Mouse (Mus musculus): ENCODE measurements around the gene Crat. TPM values are rescaled to one million over a fixed set of nuclear protein-coding genes. Genes with fewer than 3 reads are reported as not detected.

Gene Crat
- polyA plus RNA-seq, 2 experiments, result 15.0 to 27.4 TPM

DNA sequence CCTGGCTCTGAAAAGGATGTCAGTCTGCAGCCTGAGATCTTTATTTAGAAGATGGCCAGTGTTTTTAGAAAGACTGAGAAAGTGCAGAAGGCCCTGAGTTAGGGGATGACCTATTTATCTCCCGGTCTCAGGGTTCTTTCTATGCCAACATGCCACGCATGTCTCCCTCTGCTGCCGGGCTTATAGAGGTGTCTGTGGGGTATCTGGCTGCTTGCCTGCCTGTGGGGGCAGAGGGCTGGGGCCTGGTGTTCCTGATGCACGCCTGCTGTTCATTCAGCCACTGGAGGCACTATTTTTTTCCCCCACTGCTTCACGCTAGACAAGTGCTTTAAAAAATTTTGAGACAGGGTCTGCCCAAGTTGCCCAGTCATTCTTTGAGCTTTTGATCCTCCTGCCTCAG, 49.4 kb downstream of the Crat start:
- ATAC-seq (ENCODE audit: insufficient read depth) (no peak), DNase-seq (ENCODE audit: low read depth in 3 of 3, low spot score in 3 of 3) (no peak)
- H3K4me3 ChIP-seq (ENCODE audit: insufficient read depth in 1 of 2, low read depth in 2 of 2, low read length in 2 of 2), result no peak overlapping the region
- WGBS (ENCODE audit: insufficient replicate concordance), result 67% methylated on average over 5 of the region's 5 CpGs
- peaks cover 10 to 11% of the 10 kb centered on the region in 2 experiments for H3K4me1 ChIP-seq (replicated peaks; ENCODE audit: control insufficient read depth in 2 of 2, insufficient read depth in 2 of 2, low read length in 1 of 2)
- no peaks in the 10 kb centered on the region; the same call in 1 of the 2 replicates for H3K9me3 ChIP-seq (ENCODE audit: control insufficient read depth, low read length)
- H3K4me2 ChIP-seq (ENCODE audit: low read depth), result no peak overlapping the region
- peaks cover 8% of the 10 kb centered on the region for H3K36me3 ChIP-seq (replicated peaks; ENCODE audit: control insufficient read depth, insufficient read depth, low read depth)
- no peak for TF ChIP-seq EP300 (IDR thresholded peaks at IDR 0.05; ENCODE audit: low read depth)
- TF ChIP-seq CTCF (IDR thresholded peaks at IDR 0.05; ENCODE audit: low read depth), result no peak
- no peaks in the 10 kb centered on the region for H3K27me3 ChIP-seq (ENCODE audit: control insufficient read depth, insufficient read depth, low read length)
- H3K9ac ChIP-seq (replicated peaks), result no peak overlapping the region
- H3K27ac ChIP-seq, result no peak overlapping the region

DNA sequence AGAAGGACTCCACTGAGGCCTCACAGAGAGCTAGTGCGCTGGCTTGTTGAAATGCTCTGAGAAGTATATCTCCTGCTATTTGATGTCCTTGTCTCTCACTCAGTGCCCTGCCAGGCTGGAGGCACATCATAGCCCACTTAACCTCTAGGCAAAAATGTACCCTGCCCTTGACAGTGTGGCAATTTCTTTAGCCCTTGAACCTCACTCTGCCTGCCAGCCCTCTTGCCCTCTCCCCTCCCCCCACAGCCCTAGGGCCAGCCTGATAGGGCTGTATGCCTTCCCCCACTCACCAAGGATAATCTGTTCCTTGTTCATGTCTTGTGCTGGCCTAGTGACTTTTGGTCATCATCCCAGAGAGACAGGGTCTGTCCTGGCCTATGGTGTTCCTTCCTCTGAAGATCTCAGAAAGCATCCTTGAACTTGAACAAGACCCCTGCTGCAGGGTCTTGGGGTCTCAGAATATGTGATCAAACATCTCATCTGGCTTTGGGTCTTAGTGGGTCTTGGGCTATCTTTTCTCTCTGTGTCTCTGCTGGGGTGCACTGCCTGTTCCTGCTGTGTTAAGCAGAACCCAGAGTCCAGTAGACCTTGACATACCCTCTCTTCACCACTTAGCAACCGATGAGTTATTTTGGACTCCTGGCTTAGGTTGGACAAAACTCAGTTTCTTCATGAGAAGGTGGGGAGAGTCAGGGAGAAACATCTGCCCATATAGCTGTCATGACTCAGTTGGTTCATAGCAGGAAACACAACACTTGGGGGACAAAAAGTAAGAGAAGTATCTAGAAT, 50.1 kb downstream of the Crat start:
- H3K9ac ChIP-seq (replicated peaks), result peak overlapping the region; percentile 64
- no peaks in the 10 kb centered on the region; the same call in 1 of the 2 replicates for H3K9me3 ChIP-seq (ENCODE audit: control insufficient read depth, low read length)
- ATAC-seq (ENCODE audit: insufficient read depth), result no peak
- H3K27ac ChIP-seq, result no peak overlapping the region
- H3K27me3 ChIP-seq (ENCODE audit: control insufficient read depth, insufficient read depth, low read length), result no peaks in the 10 kb centered on the region
- H3K4me1 ChIP-seq (replicated peaks; ENCODE audit: control insufficient read depth in 2 of 2, insufficient read depth in 2 of 2, low read length in 1 of 2), result peaks cover 10 to 11% of the 10 kb centered on the region in 2 experiments
- peaks cover 8% of the 10 kb centered on the region for H3K36me3 ChIP-seq (replicated peaks; ENCODE audit: control insufficient read depth, insufficient read depth, low read depth)
- peak overlapping the region; percentile 92 for H3K4me2 ChIP-seq (ENCODE audit: low read depth)
- WGBS (ENCODE audit: insufficient replicate concordance), result 87% methylated on average over 2 of the region's 2 CpGs
- TF ChIP-seq EP300 (IDR thresholded peaks at IDR 0.05; ENCODE audit: low read depth) (no peak), CTCF (IDR thresholded peaks at IDR 0.05; ENCODE audit: low read depth) (no peak)
- DNase-seq (ENCODE audit: low read depth in 3 of 3, low spot score in 3 of 3), result no peak
- H3K4me3 ChIP-seq (ENCODE audit: insufficient read depth in 1 of 2, low read depth in 2 of 2, low read length in 2 of 2), result peak overlapping the region; percentile 66 to 78

DNA sequence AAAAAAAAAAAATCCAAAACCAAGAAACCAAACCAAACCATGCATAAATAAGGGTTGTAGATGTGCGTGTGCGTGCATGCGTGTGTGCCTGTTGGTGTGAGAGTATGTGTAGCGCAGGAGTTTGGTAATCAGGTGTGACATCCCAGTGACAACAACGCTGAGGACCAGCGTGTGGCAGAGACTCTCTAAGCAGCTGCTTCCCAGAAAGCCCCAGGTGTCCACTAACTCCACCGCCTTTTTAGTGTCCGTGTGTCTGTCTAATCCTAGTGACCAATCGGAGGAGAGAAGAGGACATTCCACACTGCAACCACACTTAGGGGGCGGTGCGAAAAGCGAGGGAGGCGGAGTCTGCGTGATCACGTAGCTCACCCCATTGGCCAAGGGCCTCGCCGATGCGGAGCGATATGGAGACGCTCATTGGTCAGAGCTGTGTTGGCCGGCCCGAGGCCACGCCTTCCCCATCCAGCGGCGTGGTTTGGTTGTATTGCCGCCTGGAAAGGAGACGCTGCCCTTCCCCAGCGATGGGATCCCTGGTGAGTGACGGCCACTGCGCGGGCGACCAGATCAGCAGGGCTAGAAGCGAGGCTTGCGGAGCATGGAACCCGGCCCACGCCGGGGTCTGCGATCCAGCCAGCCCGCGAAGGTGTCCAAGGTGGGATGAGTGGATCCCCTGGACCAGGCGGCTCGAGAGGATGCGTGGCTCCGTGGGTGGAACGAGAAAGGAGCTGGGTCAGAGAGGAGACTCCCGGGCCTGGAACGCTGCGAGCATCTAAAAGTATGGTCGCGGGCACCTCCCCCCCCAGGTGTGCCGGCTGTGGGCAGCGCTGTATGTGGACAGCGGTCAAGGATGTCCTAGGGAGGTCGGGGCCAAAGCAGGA, 51.6 kb downstream of the Crat start, which contains the start of gene Miga2:
Miga2 (plus strand) TSS at position 461 of the 878 bp plus-strand sequence.
- Histone ChIP-seq H3K4me2 (ENCODE audit: low read depth) (peak within 1 kb of the TSS; percentile 92), H3K27me3 (ENCODE audit: control insufficient read depth, insufficient read depth, low read length) (no peaks in the 10 kb centered on the region), H3K4me3 (ENCODE audit: insufficient read depth in 1 of 2, low read depth in 2 of 2, low read length in 2 of 2) (peak within 1 kb of the TSS; percentile 66 to 78), H3K36me3 (replicated peaks; ENCODE audit: control insufficient read depth, insufficient read depth, low read depth) (peaks cover 7% of the 10 kb centered on the region), H3K9ac (replicated peaks) (peak within 1 kb of the TSS; percentile 64), H3K4me1 (replicated peaks; ENCODE audit: control insufficient read depth in 2 of 2, insufficient read depth in 2 of 2, low read length in 1 of 2) (peaks cover 13 to 15% of the 10 kb centered on the region in 2 experiments), H3K27ac (no peak within 1 kb of the TSS; the same call in 1 of the 2 replicates), H3K9me3 (ENCODE audit: control insufficient read depth, low read length) (no peaks in the 10 kb centered on the region; the same call in 1 of the 2 replicates)
- TF ChIP-seq EP300 (IDR thresholded peaks at IDR 0.05; ENCODE audit: low read depth) (no peak), CTCF (IDR thresholded peaks at IDR 0.05; ENCODE audit: low read depth) (0 out of 2 replicates have a peak, but pooled peaks have one; percentile 1)
- DNase-seq (ENCODE audit: low read depth in 3 of 3, low spot score in 3 of 3), result peak; percentile 98 to 99 (median 99)
- under 1% methylated on average over 54 of the region's 54 CpGs for WGBS (ENCODE audit: insufficient replicate concordance)
- ATAC-seq (ENCODE audit: insufficient read depth), result peak; percentile 95

DNA sequence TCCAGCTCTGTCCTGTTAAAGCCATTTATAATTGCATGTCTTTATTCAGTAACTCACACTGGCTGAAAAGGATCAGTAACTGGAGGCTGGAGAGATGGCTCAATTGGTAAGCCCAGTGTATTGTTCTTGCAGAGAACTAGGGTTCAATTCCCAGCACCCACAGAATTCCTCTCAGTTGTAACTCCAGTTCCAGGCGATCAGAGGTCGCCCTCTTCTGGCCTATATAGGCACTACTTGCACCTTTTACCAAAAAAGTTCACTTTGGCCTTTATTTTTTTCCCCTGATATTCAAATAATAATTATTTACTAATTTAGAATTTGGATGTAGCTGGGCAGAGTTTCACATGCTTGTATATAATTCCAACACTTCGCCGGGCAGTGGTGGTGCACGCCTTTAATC, 52.7 kb downstream of the Crat start:
- Histone ChIP-seq H3K27me3 (ENCODE audit: control insufficient read depth, insufficient read depth, low read length) (no peaks in the 10 kb centered on the region), H3K4me2 (ENCODE audit: low read depth) (no peak overlapping the region), H3K27ac (no peak overlapping the region), H3K9me3 (ENCODE audit: control insufficient read depth, low read length) (no peaks in the 10 kb centered on the region; the same call in 1 of the 2 replicates), H3K4me3 (ENCODE audit: insufficient read depth in 1 of 2, low read depth in 2 of 2, low read length in 2 of 2) (no peak overlapping the region), H3K36me3 (replicated peaks; ENCODE audit: control insufficient read depth, insufficient read depth, low read depth) (no peaks in the 10 kb centered on the region), H3K9ac (replicated peaks) (no peak overlapping the region), H3K4me1 (replicated peaks; ENCODE audit: control insufficient read depth in 2 of 2, insufficient read depth in 2 of 2, low read length in 1 of 2) (peaks cover 17 to 18% of the 10 kb centered on the region in 2 experiments)
- DNase-seq (ENCODE audit: low read depth in 3 of 3, low spot score in 3 of 3), result no peak
- no peak for TF ChIP-seq EP300 (IDR thresholded peaks at IDR 0.05; ENCODE audit: low read depth)
- peak; percentile 53 for TF ChIP-seq CTCF (IDR thresholded peaks at IDR 0.05; ENCODE audit: low read depth)
- 72% methylated on average over 5 of the region's 5 CpGs for WGBS (ENCODE audit: insufficient replicate concordance)
- ATAC-seq (ENCODE audit: insufficient read depth), result no peak
